Mouse (Mus musculus) T-helper 2 cell (primary cell): ENCODE measurements at regions not wholly inside any gene's neighbourhood (a gene's known extent, or its start where the extent isn't known, plus 50 kb on each side); places are given as distances from the start of the nearest gene placed in this dataset.

ENCODE experiments used
- in situ Hi-C: fragments of 300-600 bp; cut with MboI, MseI; formaldehyde crosslinking; loops from one replicate; pipeline ENCODE4 v1.15.1; 2025; ENCODE audit warnings: high pct_unique_total_duplicates

DNA sequence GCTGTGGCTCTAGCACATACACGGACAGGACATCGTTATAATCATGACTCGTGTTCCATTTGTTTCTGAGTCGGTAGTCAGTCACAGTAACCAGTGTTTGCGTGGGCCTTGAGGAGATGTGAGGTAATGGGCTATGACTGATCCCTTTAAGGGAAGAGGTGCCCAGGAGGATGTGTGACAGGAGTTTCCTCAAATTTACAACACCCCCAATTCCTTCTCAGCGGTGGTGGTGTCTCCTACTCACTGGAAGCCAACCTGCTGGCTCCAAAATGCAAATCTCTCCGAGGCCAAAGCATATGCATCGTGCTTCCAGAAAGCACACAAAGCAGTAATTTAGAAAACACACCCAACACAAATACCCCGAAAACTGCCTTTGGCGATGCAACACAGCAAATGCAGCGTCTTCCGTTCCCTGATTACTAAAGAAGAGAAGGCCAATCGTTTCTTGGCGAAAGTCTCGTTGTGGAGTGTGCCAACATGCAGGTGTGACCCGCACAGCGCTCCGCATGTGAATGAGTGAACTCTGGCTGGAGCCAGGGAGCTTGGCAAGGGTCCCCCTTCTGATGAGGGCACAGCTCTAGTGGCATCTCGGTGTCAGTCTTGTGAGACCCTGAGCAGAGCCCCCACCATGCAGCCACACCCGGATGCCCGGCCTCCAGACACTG, 151.5 kb upstream of the Kazn start:
- in situ Hi-C loops: no loop called here

DNA sequence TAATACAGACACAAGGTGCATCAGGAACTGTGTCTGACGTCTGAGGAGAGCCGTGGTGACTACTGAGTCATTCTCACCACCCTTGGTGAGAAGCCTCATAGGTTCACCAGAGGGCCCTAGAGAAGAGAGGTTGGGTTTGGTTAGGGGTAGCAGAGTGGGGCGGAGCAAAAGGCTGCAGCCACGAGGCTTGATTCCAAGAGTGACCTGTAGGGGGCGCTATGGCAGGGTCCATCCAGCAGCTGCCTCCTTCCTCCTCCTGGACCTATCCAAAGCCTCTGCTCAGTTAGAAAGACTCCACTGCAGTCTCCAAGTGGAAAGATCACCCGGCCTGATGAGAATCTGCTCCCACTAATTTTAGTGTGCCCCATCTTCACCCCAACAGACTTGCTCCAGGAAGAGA, 149.3 kb upstream of the Kazn start:
- in situ Hi-C loops: no loop called here

DNA sequence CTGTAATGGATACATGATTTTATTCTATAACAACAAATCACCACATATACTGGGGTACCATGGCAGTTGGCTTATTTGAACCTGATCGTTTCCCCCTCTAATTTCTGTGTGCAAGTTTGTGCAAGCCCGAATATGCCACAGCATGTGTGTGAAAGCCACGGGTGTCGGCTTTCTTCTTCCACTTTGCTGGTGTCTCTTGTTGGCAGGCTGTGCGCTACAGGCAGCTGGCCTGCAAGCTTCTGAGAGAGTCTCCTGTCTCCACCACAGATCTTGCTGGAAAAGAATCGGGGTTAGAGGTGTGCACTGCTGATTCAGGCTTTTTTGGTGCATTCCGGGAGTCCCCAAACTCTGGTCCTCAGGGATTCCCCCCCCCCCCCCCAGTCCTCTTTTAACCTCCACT, 142.0 kb upstream of the Kazn start:
- in situ Hi-C loops: no loop called here

DNA sequence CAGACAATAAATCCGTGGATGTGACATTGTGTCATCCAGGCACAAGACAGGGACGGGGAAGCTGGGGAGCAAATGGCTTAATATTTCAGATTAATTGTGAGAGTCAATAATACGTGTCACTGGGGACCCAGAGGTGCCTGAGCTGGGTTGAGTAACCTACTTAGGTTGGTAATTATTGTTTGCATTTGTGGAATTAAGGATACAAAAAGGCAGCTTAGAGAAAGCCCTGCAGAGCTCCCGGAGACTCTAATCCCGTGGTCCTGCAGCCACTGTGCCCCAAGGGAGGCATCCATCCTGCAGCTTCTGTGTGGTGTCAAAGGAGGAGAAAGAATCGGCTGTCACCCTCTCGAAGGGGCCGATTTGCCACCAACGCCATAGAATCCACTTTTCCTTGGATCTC, 139.3 kb upstream of the Kazn start:
- in situ Hi-C loops: no loop called here

DNA sequence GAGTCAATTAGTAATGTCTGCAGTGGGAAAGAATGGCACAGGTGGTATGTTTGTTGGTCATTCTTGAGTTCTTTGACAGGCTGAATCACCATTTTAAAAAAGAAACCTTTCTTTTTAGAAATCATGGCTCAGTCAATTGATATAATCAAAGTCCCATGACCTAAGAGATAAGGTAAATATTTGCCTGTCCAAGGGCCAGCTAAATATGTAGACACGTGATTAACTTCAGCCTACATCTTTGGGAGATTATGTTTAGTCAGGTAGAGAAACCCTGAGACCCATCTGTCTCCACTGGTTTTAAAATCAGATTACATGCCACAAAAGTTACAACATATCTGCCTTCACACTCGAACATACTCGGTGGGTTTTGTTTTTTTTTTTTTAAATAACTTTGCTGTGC, 128.6 kb upstream of the Kazn start:
- in situ Hi-C loops: no loop called here

DNA sequence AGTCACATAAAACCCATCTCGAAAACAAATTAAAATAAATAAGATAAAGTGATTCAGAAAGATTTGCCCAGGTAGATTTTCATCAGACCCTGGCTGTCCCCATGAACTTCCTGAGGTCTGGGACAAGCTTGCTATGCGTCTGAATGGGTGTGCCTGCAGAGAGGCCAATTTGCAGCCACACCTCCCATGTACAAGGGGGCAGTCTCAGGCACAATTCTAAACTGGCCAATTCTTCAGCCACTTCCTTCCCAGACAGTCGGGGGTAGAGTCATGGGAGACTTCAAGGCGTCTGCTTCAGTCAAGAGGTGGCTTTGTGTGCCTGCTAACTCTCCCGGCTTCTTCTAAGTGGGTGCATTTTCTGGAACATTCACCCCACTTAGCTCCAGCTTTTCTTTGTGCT, 122.9 kb upstream of the Kazn start:
- in situ Hi-C loops: no loop called here

DNA sequence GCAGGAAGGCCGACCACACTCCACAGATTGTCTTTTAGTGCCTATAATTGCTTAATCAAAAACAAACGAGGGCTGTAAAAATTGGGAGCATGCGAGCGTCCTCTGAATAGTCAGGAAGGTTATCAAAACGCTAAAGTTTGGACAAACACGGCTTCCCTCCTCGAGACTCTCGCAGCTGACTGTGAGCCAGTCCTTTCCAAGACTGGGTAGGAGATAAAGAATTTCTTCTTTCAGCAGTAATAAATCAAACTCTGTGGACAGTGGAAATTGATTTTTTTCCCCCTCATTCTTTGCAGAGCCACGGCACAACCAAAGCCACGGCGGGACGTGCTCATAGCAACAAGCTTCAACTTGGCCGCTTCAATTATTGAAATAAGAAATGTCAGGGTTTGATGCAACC, 119.7 kb upstream of the Kazn start:
- in situ Hi-C loops: no loop called here

DNA sequence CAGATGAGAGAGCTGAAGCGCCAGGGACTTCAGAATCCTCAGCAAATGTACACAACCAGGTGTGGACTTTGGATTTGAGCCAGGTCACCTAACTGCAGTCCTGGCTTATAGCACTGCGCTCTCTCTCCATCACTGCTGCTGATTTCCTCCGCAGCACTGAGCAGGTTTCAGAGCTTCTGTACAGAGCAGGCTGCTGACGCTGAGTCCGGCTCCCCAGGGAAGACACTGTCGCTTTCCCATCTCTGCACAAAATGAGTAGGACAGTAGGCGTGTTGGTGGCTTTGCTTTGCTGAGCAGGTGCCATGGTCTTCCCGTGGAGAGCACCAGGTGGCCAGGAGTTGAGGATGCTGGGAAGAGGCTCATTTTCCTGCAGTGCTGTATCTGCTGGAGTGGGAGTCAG, 116.2 kb upstream of the Kazn start:
- in situ Hi-C loops: no loop called here

DNA sequence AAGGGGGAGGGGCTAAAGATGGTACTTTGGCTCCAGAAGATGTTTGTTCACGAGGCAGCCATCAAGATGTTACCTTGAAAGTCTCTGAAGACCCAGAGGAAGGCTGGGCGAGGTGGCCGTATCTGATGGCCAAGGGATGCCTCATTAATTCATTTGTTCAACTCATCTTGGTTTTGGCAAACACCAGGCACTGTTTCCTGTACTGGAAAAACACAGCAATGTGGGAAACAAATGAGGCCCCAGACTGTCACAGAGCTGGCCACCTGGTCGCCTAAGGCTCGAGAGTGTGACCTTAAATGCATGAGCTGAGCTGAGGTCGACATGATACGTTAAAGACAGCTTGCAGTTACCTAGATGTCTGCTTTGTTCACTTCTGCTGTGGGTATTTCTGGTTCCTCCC, 114.3 kb upstream of the Kazn start:
- in situ Hi-C loops: no loop called here

DNA sequence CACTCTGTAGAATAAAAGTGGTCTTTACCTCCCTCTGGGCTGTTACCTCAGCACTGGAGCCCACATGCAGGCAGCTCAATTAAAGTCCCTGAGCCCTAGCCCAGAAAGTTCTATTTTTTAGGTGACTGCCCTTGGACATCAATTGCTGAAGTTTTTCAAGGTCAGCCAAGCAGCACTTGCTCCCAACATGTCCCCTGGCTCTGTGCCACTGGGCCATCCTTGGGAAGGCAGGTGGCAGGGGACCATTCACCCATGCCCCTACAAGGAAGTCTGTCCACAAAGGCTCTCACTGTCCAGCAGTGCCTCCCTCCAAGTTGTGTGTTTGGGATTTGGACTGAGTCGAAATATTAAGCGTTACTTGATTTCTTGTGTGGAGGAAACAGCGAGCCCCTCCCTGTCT, 112.6 kb upstream of the Kazn start:
- in situ Hi-C loops: no loop called here

DNA sequence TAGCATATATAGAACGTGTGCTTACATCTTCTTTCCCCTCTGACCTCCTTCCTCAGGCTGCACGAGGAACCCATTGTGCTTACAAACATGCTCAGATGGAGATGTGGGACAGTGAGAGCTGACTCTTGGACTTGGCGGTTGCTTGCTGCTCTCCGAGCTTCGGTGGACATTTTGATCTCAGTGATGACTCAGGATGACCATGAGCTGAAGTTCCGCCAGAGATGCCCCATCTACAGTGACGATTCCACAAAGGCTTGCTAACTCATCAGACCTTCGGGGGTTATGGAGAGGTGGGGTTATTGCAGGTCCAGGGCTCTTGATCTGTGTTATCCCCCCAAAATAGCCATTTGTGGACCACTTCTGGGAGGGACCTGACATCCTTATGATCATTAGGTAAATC, 111.8 kb upstream of the Kazn start:
- in situ Hi-C loops: no loop called here

DNA sequence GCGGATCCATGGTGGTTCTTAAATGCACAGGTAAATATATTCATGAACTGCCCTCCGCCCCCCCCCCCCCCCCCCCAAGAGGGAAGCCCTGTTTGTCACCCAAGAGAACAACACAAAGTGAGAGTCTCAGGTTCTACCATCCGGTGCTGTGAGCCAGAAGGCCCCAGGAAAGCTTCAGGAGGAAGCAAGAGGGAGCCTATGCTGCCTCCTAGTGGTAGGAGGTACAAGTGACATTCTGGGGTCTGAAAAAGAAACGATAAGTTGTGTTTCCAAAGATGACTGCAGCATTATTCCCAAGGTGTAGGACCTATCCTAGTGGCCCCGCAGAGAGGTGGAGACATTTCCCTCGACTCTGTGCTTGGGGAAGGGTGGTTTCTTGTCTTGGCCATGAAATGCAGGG, 109.7 kb upstream of the Kazn start:
- in situ Hi-C loops: no loop called here

DNA sequence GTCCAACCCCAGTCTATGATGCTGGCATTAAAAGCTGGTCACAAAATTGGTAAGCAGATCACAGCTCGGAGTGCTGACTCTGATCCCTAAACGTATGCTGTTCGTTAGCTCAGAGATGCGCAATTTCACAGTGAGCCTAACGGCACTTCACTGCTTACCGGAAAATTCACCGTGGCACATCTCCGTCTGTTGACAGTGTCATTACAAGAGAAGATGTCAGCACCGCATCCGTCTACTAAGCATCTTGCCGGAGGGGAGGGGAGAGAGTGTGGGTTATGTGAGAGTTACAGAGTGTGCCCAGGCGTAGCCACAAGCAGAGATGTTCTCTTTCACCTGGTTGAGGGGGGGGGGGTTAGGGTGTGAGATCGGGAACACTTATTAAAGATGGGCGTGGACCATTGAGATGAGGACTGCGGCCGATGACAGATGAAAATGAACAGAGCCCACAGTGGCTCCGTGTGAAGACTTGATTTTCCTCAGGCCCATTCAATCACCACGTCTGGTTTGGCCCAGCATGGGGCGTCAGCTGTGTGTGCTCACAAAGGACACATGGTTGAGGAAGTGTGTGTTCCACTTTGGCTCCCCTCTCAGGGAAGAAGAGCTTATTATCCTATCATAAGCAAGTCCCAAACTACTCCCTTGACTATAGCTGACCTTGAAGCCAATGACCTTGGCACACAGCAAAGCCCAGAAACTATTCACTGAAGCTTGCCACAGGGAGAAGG, 103.4 kb upstream of the Kazn start:
- in situ Hi-C loops: no loop called here

DNA sequence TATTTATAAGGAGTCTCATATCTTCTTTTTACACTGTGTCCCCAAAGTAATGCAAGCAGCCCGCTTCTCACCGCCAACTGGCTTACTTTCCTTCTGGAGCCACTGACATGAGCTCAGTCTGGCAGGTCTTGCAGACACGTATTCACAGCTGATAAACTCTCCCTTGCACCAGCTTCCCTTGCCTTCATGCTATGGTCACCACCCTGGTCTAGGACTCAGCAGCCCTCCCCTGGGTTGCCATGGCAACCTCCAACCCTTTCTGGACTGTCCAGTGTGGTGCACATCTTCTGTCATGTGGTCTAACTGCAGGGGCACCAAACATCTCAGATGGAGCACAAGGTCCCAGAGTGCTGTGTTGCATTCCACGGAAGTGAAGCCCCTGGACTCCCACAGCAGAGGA, 102.1 kb upstream of the Kazn start:
- in situ Hi-C loops: no loop called here

DNA sequence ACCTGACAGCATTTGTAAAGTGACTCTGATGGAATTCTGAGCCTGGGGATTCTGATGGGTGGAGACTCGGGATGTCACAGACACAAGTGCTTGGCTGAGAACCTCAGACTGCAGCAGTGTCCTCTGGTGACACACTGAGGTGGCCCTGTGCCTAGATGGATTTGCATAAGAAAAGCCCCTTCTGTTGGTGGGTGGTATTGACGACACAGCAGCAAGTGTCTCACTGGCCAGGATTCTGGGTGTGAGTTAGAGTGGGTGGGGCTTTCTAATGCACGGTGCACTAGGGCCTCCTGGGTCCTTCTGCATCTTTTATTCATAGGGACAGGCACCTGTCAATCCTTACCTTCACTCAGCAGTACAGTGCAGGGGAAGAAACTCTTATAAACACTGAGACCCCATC, 100.9 kb upstream of the Kazn start:
- in situ Hi-C loops: no loop called here

DNA sequence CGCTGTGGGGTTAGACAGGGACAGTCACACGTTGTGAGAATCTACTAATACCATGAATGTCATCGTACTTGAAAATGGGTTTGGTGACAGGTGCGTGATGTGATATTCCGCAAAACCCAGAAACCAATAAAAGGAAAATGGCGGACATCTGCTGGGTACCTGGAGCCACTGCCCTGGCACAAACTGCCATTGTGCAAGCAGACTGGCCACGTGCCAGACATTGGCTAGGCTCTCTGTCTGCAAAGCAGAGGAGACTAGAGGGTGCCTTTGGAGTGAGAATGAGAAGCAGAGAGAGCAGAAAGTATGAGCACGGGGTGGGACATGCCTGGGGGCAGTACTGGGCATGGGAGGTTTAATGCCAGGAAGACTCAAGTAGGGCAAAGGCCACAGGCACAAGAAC, 98.5 kb upstream of the Kazn start:
- in situ Hi-C loops: no loop called here

DNA sequence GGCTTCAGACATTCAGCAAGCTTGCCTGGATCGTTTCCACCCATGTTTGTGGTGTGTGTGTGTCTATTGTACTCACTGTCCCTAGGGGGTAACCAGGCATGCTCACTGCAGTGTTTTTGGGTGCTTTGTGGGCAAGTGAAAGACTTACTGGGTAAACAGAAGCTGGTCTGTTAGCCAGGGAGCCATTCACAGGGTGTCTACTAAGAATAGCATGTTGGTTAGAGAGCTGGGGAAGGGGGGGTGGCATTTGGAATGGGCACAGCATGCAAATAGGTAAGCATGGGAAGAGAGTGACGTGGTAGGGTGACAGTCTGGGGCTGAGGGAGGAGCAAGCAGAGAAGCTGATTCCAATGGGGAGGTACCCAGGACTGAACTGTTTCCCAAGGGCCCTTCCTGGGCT, 97.7 kb upstream of the Kazn start:
- in situ Hi-C loops: no loop called here

DNA sequence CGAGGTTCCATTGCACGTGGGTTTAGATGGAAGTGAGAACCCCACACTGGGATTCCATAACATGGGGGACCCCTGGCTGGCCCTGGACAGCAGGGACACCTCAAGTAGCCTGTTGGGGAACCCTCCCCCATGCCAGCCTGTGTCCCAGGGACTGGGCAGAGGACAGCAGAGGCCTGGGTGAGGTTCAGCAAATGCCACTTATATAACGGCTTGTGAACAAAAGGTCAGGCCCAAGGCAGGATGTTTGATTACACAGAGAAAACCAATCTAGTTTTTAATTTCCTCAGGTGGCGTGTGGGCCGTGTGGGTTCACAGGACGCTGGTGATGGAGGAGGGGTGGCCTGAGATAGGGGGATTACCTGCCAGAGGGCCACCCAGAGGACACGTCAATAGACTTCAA, 94.9 kb upstream of the Kazn start:
- in situ Hi-C loops: no loop called here

DNA sequence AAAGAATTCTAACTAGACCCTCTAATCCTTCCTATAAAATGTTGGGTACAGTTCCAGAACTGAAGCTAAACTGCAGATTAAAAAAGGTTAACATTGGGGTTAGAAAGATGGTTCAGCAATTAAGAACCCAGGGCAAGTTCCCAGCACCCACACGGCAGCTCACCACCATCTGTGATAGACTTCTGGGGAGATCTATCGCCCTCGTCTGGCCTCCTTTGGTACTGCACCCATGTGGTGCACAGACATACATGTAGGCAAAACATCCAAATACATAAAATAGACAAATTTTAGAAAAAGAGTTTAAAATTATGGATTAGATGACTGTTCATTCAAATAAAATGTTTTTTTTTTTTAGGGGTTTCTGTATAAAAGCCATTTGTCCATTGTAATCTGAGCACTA, 91.4 kb upstream of the Kazn start:
- in situ Hi-C loops: no loop called here

DNA sequence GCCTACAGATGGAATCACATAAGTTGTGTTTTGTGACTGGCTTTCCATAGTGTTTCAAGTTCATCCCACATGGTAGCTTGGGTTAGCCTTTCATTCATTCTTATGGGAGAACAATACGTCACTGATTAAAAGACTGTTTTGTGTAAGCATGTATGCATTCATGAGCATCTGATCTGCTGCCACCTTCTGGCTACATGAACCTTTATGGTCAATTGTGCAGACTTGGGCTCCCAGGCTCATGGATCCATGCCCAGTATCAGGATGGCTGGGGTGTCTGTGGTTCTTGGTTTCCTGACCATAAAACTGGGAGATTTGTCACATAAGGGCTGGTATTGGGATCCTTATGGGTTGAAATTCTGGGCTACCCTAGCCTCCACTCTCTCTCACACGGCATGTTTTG, 90.4 kb upstream of the Kazn start:
- in situ Hi-C loops: no loop called here

DNA sequence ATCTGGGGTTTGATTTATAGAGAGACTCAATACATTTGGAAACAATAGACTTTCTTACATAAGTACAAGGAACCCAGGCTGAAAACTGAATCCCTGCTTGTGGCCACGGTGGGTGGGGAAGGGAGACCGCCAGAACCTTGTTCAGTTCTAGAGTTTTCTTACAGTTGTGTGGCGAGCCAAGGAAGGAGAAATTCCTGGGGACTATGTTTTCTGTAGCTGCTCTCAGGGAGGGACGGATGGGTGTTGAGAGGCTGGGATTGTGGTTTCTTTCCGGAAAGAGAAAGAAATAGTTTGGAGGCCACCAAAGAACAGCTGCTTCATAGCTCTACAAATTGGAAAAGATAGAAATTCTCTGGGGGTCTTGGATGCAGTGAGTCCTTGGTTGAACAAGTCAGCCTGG, 87.3 kb upstream of the Kazn start:
- in situ Hi-C loops: no loop called here

DNA sequence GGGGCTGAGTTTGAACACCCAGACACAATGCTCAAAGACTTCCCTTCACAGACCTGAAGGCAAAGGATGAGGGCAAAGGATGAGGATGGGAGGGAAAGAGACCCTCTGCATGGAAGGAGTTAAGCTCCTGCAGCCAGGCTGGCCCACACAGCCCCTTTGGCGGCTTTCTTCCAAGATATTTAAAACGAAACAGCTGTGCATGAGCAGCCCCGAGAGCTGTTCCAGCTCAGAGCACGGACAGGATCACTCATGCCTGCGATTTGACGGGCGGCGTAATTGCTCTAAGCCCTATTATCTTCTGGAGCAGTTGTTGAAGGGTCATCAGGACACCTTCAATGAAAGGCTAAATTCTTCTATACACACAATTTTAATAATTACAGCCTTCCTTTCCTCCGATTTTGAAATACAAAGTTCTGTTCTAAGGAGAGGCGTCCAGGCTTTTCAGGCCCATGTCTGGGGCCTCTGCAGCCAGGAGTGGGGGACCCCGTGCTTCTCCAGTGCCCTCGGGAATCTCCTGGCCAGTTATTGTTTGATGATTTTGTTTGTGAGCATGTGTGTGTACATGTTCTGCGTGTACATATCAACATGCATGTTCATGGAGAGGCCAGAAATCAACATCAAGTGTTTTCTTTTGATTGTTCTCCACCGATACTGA, 82.1 kb upstream of the Kazn start:
- in situ Hi-C loops: no loop called here

DNA sequence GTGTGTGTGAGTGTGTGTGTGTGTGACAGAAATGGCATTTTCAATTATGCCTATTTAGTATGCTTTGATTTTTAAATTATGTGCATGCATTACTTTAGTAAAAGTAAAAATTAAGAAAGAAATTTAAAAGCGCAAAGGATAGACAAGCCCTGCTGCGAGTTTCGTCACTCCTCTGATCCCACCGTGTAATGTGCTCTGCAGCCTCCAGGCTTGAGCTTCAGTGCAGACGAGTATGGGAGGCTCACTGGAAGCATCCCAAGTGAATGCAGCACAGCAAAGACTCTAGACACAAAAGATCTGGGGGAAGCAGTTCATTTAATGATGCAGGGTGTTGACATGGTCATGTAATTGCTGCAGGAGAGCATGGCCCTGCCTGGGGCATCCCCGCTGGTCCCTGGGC, 71.1 kb upstream of the Kazn start:
- in situ Hi-C loops: no loop called here
